Mouse (Mus musculus): Measurements from ENCODE around the gene Krtap2-4.

GRCm38 (mm10) chr11:99585096-99585495 lies 29.6 kb downstream of the Krtap2-4 start:
- TF ChIP-seq POLR2A (IDR thresholded peaks at IDR 0.05; ENCODE audit: insufficient read depth, low read depth, low read length) (no peak), CTCF (IDR thresholded peaks at IDR 0.05; ENCODE audit: insufficient read depth, low read depth, low read length) (no peak)

Data from olfactory bulb, adult 2 months (tissue).